16 mouse cellular contexts compared by ENCODE assay signal in genomic region chr12:78129130-78129845, GRCm38 (mm10).
"Had no signal": no experiment of that assay in that cellular context is flagged by ENCODE, and none has a peak within 500 bp of the region (broad histone marks: within the 10 kb centered on the region; RNA-seq: fewer than 3 reads in every experiment).

No protein-coding gene starts in this region.

- DNase-seq: kidney, adult 18-20 months; layer of hippocampus, postnatal 36 days; liver, embryonic 13.5 days; retina, postnatal 1 day; right cerebral cortex, postnatal 25 days; thymus, adult 18-20 months; thymus, postnatal 36 days had no signal

- ATAC-seq: intestine, embryonic 15.5 days; midbrain, embryonic 13.5 days; midbrain, embryonic 16.5 days had no signal

- H3K27ac ChIP-seq: intestine, embryonic 15.5 days; kidney, embryonic 15.5 days; left cerebral cortex, adult 2 months; liver, embryonic 13.5 days; midbrain, embryonic 10.5 days; midbrain, embryonic 13.5 days; neural tube, embryonic 13.5 days had no signal

- H3K9ac ChIP-seq: intestine, embryonic 15.5 days; kidney, embryonic 15.5 days; liver, embryonic 13.5 days; midbrain, embryonic 13.5 days; neural tube, embryonic 13.5 days had no signal

- H3K4me2 ChIP-seq: intestine, embryonic 15.5 days; kidney, embryonic 15.5 days; liver, embryonic 13.5 days; midbrain, embryonic 13.5 days; neural tube, embryonic 13.5 days had no signal

- H3K36me3 ChIP-seq: intestine, embryonic 15.5 days; kidney, embryonic 15.5 days; liver, embryonic 13.5 days; midbrain, embryonic 10.5 days; midbrain, embryonic 13.5 days; neural tube, embryonic 13.5 days had no signal

- H3K4me3 ChIP-seq: intestine, embryonic 15.5 days; kidney, embryonic 15.5 days; left cerebral cortex, adult 2 months; liver, embryonic 13.5 days; megakaryocyte, embryonic 14.5 days; midbrain, embryonic 10.5 days; midbrain, embryonic 13.5 days; myocyte; neural tube, embryonic 13.5 days had no signal

- H3K27me3 ChIP-seq: intestine, embryonic 15.5 days; kidney, embryonic 15.5 days; liver, embryonic 13.5 days; megakaryocyte, embryonic 14.5 days; midbrain, embryonic 13.5 days; neural tube, embryonic 13.5 days had no signal

- H3K9me3 ChIP-seq: intestine, embryonic 15.5 days; kidney, embryonic 15.5 days; liver, embryonic 13.5 days; megakaryocyte, embryonic 14.5 days; midbrain, embryonic 10.5 days; midbrain, embryonic 13.5 days; neural tube, embryonic 13.5 days had no signal

- H3K4me1 ChIP-seq: liver, embryonic 13.5 days; megakaryocyte, embryonic 14.5 days had no signal
